Mouse (Mus musculus) embryonic facial prominence, embryonic 10.5 days (tissue): ENCODE results near the gene Mtmr12. TPM values are rescaled to one million over a fixed set of nuclear protein-coding genes. Genes with fewer than 3 reads are reported as not detected.
A peak's percentile ranks its signal among the peaks of the same experiment; 100 is the strongest.

Source experiments
- DNase-seq: peaks from one replicate; pipeline ENCODE4 v3.0.0-alpha.2; 2017; ENCODE audit warnings: low spot score
- H3K27ac ChIP-seq: fragments of 300-500 bp; sonication (generic); replicated peaks from 2 replicates; pipeline ENCODE4 v1.5.1; 2016; ENCODE audit warnings: mild to moderate bottlenecking
- H3K27me3 ChIP-seq: fragments of 300-500 bp; sonication (generic); replicated peaks from 2 replicates; pipeline ENCODE4 v1.6.1; 2016; ENCODE audit warnings: low read depth, mild to moderate bottlenecking; ENCODE audit not compliant: poor library complexity, severe bottlenecking
- H3K36me3 ChIP-seq: fragments of 300-500 bp; sonication (generic); replicated peaks from 2 replicates; pipeline ENCODE4 v1.6.1; 2016; ENCODE audit warnings: mild to moderate bottlenecking, moderate library complexity
- H3K4me1 ChIP-seq: fragments of 300-500 bp; sonication (generic); 2 replicates; pipeline ENCODE4 v1.6.1; 2016
- H3K4me3 ChIP-seq: fragments of 300-500 bp; sonication (generic); 2 replicates; pipeline ENCODE4 v1.5.1; 2016; ENCODE audit warnings: mild to moderate bottlenecking, moderate library complexity
- H3K9me3 ChIP-seq: fragments of 300-500 bp; sonication (generic); 2 replicates; pipeline ENCODE4 v1.6.1; 2016; ENCODE audit warnings: mild to moderate bottlenecking
- WGBS: fragments of 180-500 bp; shearing (Covaris S2); methylation state at CpG from one replicate; pipeline ENCODE4 v1.1.7; 2016; 5-methylcytosine and 5-hydroxymethylcytosine counted together
- polyA plus RNA-seq: library from polyadenylated mRNA; unstranded; fragments of >200 nt; fragmentation: Nextera tagmentation; extraction: Ambion mirVana; gene quantifications from 2 replicates; pipeline ENCODE4 v1.2.1, GENCODE M21; 2016

Gene Mtmr12
- polyA plus RNA-seq, 1 experiment from 2014 or later = 19.0 TPM

- H3K4me1 ChIP-seq = peaks cover 4% of the 10 kb centered on the region; the same call in 1 of the 2 replicates
- no peak for DNase-seq
- no peak overlapping the region for H3K4me3 ChIP-seq
- no peaks in the 10 kb centered on the region for H3K9me3 ChIP-seq
- no peaks in the 10 kb centered on the region for H3K27me3 ChIP-seq
- WGBS = 72% methylated on average over 11 of the region's 11 CpGs
- no peak overlapping the region for H3K27ac ChIP-seq
- peaks cover 38% of the 10 kb centered on the region for H3K36me3 ChIP-seq
Measured at GRCm38 (mm10) chr15:12246360-12247158, 41.7 kb downstream of the Mtmr12 start.

- peaks cover 4% of the 10 kb centered on the region; the same call in 1 of the 2 replicates for H3K4me1 ChIP-seq
- no peak overlapping the region for H3K4me3 ChIP-seq
- H3K9me3 ChIP-seq = no peaks in the 10 kb centered on the region
- DNase-seq = no peak
- 77% methylated on average over 4 of the region's 4 CpGs for WGBS
- no peak overlapping the region for H3K27ac ChIP-seq
- H3K27me3 ChIP-seq = no peaks in the 10 kb centered on the region
- peaks cover 44% of the 10 kb centered on the region for H3K36me3 ChIP-seq
Measured at GRCm38 (mm10) chr15:12247159-12247603, 42.4 kb downstream of the Mtmr12 start.

GRCm38 (mm10) chr15:12248279-12248678, 43.5 kb downstream of the Mtmr12 start:
- Histone ChIP-seq H3K27ac (no peak overlapping the region), H3K9me3 (no peaks in the 10 kb centered on the region), H3K4me1 (peaks cover 4% of the 10 kb centered on the region; the same call in 1 of the 2 replicates), H3K36me3 (peaks cover 50% of the 10 kb centered on the region), H3K27me3 (no peaks in the 10 kb centered on the region), H3K4me3 (no peak overlapping the region)
- DNase-seq = no peak
- 62% methylated on average over 4 of the region's 4 CpGs for WGBS

- 87% methylated on average over 5 of the region's 5 CpGs for WGBS
- Histone ChIP-seq H3K4me1 (peaks cover 4% of the 10 kb centered on the region; the same call in 1 of the 2 replicates), H3K9me3 (no peaks in the 10 kb centered on the region), H3K36me3 (peaks cover 50% of the 10 kb centered on the region), H3K27me3 (no peaks in the 10 kb centered on the region), H3K4me3 (no peak overlapping the region), H3K27ac (no peak overlapping the region)
- DNase-seq = no peak
Measured at GRCm38 (mm10) chr15:12250350-12250749, 45.5 kb downstream of the Mtmr12 start.

- Histone ChIP-seq H3K27ac (no peak overlapping the region), H3K4me1 (peaks cover 4% of the 10 kb centered on the region; the same call in 1 of the 2 replicates), H3K9me3 (no peaks in the 10 kb centered on the region), H3K27me3 (no peaks in the 10 kb centered on the region), H3K4me3 (no peak overlapping the region), H3K36me3 (peaks cover 47% of the 10 kb centered on the region)
- WGBS = 93% methylated on average over 15 of the region's 15 CpGs
- no peak for DNase-seq
Measured at GRCm38 (mm10) chr15:12251416-12252140, 46.8 kb downstream of the Mtmr12 start.

GRCm38 (mm10) chr15:12252141-12252489, 47.3 kb downstream of the Mtmr12 start:
- DNase-seq = no peak
- H3K36me3 ChIP-seq = peaks cover 50% of the 10 kb centered on the region
- no peaks in the 10 kb centered on the region for H3K27me3 ChIP-seq
- H3K27ac ChIP-seq = no peak overlapping the region
- 97% methylated on average over 2 of the region's 2 CpGs for WGBS
- H3K4me1 ChIP-seq = no peaks in the 10 kb centered on the region
- H3K4me3 ChIP-seq = no peak overlapping the region
- H3K9me3 ChIP-seq = no peaks in the 10 kb centered on the region

GRCm38 (mm10) chr15:12257730-12258494, 53.1 kb downstream of the Mtmr12 start:
- H3K4me3 ChIP-seq = no peak overlapping the region
- DNase-seq = no peak
- no peaks in the 10 kb centered on the region for H3K9me3 ChIP-seq
- H3K27ac ChIP-seq = no peak overlapping the region
- WGBS = 93% methylated on average over 16 of the region's 16 CpGs
- no peaks in the 10 kb centered on the region for H3K27me3 ChIP-seq
- peaks cover 77% of the 10 kb centered on the region for H3K36me3 ChIP-seq
- H3K4me1 ChIP-seq = no peaks in the 10 kb centered on the region

GRCm38 (mm10) chr15:12263056-12263455, 58.2 kb downstream of the Mtmr12 start:
- H3K4me3 ChIP-seq = no peak overlapping the region
- no peaks in the 10 kb centered on the region for H3K27me3 ChIP-seq
- H3K36me3 ChIP-seq = peaks cover 96% of the 10 kb centered on the region
- no peaks in the 10 kb centered on the region for H3K4me1 ChIP-seq
- H3K27ac ChIP-seq = no peak overlapping the region
- DNase-seq = no peak
- H3K9me3 ChIP-seq = no peaks in the 10 kb centered on the region
- WGBS = 79% methylated on average over 3 of the region's 3 CpGs

- Histone ChIP-seq H3K9me3 (no peaks in the 10 kb centered on the region), H3K27ac (no peak overlapping the region), H3K4me1 (no peaks in the 10 kb centered on the region), H3K4me3 (no peak overlapping the region), H3K27me3 (no peaks in the 10 kb centered on the region), H3K36me3 (peaks cover 97% of the 10 kb centered on the region)
- no peak for DNase-seq
- 58% methylated on average over 8 of the region's 8 CpGs for WGBS
Measured at GRCm38 (mm10) chr15:12266460-12266859, 61.6 kb downstream of the Mtmr12 start.

- H3K9me3 ChIP-seq = no peaks in the 10 kb centered on the region
- no peaks in the 10 kb centered on the region for H3K27me3 ChIP-seq
- H3K36me3 ChIP-seq = peaks cover 82% of the 10 kb centered on the region
- H3K27ac ChIP-seq = no peak overlapping the region
- 48% methylated on average over 1 of the region's 1 CpGs for WGBS
- H3K4me3 ChIP-seq = no peak overlapping the region
- DNase-seq = peak; percentile 73
- H3K4me1 ChIP-seq = no peaks in the 10 kb centered on the region
Measured at GRCm38 (mm10) chr15:12268021-12268420, 63.2 kb downstream of the Mtmr12 start.

- DNase-seq = no peak
- no peak overlapping the region for H3K4me3 ChIP-seq
- no peak overlapping the region for H3K27ac ChIP-seq
- H3K9me3 ChIP-seq = no peaks in the 10 kb centered on the region
- 92% methylated on average over 9 of the region's 9 CpGs for WGBS
- H3K36me3 ChIP-seq = peaks cover 49% of the 10 kb centered on the region
- H3K27me3 ChIP-seq = no peaks in the 10 kb centered on the region
- no peaks in the 10 kb centered on the region for H3K4me1 ChIP-seq
Measured at GRCm38 (mm10) chr15:12271340-12271739, 66.5 kb downstream of the Mtmr12 start.

GRCm38 (mm10) chr15:12273325-12274052, 68.7 kb downstream of the Mtmr12 start:
- WGBS = 82% methylated on average over 12 of the region's 12 CpGs
- Histone ChIP-seq H3K27ac (no peak overlapping the region), H3K27me3 (no peaks in the 10 kb centered on the region), H3K4me3 (no peak overlapping the region), H3K36me3 (peaks cover 27% of the 10 kb centered on the region), H3K9me3 (no peaks in the 10 kb centered on the region), H3K4me1 (no peaks in the 10 kb centered on the region)
- no peak for DNase-seq
